Mouse (Mus musculus) liver, postnatal 0 days (tissue): ENCODE results near the gene Fbxl21. TPM values are rescaled to one million over a fixed set of nuclear protein-coding genes. Genes with fewer than 3 reads are reported as not detected.

ENCODE experiments used
- ATAC-seq: fragments of 200-750 bp; cut with Nextera tagmentation; 2 replicates; pipeline ENCODE4 v1.8.0; 2017; ENCODE audit warnings: mild to moderate bottlenecking, moderate library complexity
- DNase-seq: peaks from one replicate; pipeline ENCODE4 v3.0.0-alpha.2; 2016
- H3K27ac ChIP-seq: fragments of 300-500 bp; sonication (generic); 2 replicates; pipeline ENCODE4 v1.5.1; 2014; ENCODE audit warnings: antibody characterized with exemption, moderate library complexity, mild to moderate bottlenecking, low read depth
- H3K27me3 ChIP-seq: fragments of 300-500 bp; sonication (generic); 2 replicates; pipeline ENCODE4 v1.6.1; 2014; ENCODE audit warnings: low read length, control low read depth, mixed read lengths; ENCODE audit not compliant: insufficient read depth
- H3K36me3 ChIP-seq: fragments of 300-500 bp; sonication (generic); replicated peaks from 2 replicates; pipeline ENCODE4 v1.6.1; 2014; ENCODE audit warnings: mild to moderate bottlenecking, control low read depth, low read length, moderate library complexity, mixed read lengths; ENCODE audit not compliant: insufficient read depth
- H3K4me1 ChIP-seq: fragments of 300-500 bp; sonication (generic); 2 replicates; pipeline ENCODE4 v1.6.1; 2014; ENCODE audit warnings: antibody characterized with exemption, mild to moderate bottlenecking, control low read depth; ENCODE audit not compliant: insufficient read depth
- H3K4me2 ChIP-seq: fragments of 300-500 bp; sonication (generic); 2 replicates; pipeline ENCODE4 v1.6.1; 2014; ENCODE audit warnings: low read depth, mild to moderate bottlenecking, low read length, moderate library complexity, mixed read lengths
- H3K4me3 ChIP-seq: fragments of 300-500 bp; sonication (generic); 2 replicates; pipeline ENCODE4 v1.5.1; 2014; ENCODE audit warnings: low read depth, low read length
- H3K9ac ChIP-seq: fragments of 300-500 bp; sonication (generic); replicated peaks from 2 replicates; pipeline ENCODE4 v1.6.1; 2014; ENCODE audit warnings: mild to moderate bottlenecking, moderate library complexity
- H3K9me3 ChIP-seq: fragments of 300-500 bp; sonication (generic); 2 replicates; pipeline ENCODE4 v1.6.1; 2016; ENCODE audit warnings: mild to moderate bottlenecking, control low read depth, low read length, mixed read lengths
- CTCF ChIP-seq: sonication (generic); IDR thresholded peaks from 2 replicates; pipeline ENCODE4 v1.5.1; 2016; ENCODE audit warnings: antibody characterized with exemption, low read depth
- EP300 ChIP-seq: IDR thresholded peaks from 2 replicates; pipeline ENCODE4 v1.6.1; 2016; ENCODE audit warnings: antibody characterized with exemption, low read depth, mild to moderate bottlenecking
- WGBS: fragments of 180-500 bp; shearing (Covaris S2); extraction: QIAGEN DNeasy Blood & Tissue Kit; methylation state at CpG from one replicate; pipeline ENCODE4 v1.1.7; 2014; ENCODE audit not compliant: insufficient replicate concordance; 5-methylcytosine and 5-hydroxymethylcytosine counted together
- polyA plus RNA-seq: library from polyadenylated mRNA; unstranded; fragments of >200 nt; fragmentation: Nextera tagmentation; extraction: Ambion mirVana; gene quantifications from 2 replicates; pipeline ENCODE4 v1.2.1, GENCODE M21; 2015

Fbxl21 gene
- polyA plus RNA-seq, 1 experiment from 2014 or later, result 1.2 TPM

DNA sequence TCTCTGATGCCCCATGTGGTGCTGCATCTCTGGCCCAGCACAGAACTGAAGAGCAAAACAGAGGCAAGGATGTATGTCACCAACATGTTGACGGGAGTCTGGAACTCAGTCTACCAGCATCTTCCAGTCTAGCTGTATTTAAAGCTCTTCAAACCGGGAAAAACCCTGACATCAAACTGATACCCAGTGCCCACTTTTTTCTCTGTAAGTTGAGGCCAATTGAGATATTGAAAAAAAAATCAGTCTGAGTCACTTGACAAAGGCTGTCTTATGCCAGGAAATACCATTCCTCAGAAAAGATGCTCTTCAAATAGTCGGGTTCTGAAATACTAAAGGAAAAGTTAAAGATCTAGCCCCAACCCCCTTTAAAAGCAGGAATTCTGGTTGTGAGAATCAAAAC lies 40.1 kb upstream of the Fbxl21 start, which contains the start of gene Il9:
TSS of gene Il9 (minus strand) at position 101 of the 400 bp plus-strand sequence.
- DNase-seq (no peak), ATAC-seq (no peak)
- Histone ChIP-seq H3K4me1 (peaks cover 2% of the 10 kb centered on the region; the same call in 1 of the 2 replicates), H3K9ac (no peak within 1 kb of the TSS), H3K27me3 (no peaks in the 10 kb centered on the region), H3K4me2 (no peak within 1 kb of the TSS), H3K36me3 (no peaks in the 10 kb centered on the region), H3K9me3 (no peaks in the 10 kb centered on the region), H3K27ac (no peak within 1 kb of the TSS), H3K4me3 (no peak within 1 kb of the TSS)
- 60% methylated on average over 3 of the region's 3 CpGs for WGBS
- no peak for TF ChIP-seq CTCF
- TF ChIP-seq EP300, result no peak

DNA sequence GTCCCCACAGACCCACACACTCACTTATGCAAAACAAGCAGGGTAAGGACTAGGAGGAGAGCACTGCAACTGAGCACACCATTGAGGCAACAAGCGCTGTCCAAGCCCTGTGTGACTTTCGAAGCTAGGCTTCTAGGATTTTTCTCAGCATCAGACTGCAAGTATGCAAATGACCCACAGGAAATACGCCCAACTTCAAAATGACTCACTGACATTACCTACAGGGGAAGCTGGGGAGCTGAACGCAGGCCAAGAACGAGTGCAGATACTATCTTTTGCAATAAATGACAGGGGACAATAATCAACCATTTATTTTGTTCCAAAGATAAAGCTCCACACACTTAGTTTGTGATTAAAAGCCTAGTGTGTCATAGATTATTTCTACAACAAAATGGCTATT lies 34.3 kb upstream of the Fbxl21 start:
- WGBS, result 47% methylated on average over 5 of the region's 5 CpGs
- no peak for DNase-seq

GRCm38 (mm10) chr13:56494440-56494839 lies 27.8 kb upstream of the Fbxl21 start:
- 54% methylated on average over 3 of the region's 3 CpGs for WGBS
- no peak overlapping the region for H3K27ac ChIP-seq
- DNase-seq (no peak), ATAC-seq (peak; percentile 59; the same call in 1 of the 2 replicates)
- H3K36me3 ChIP-seq, result no peaks in the 10 kb centered on the region
- no peaks in the 10 kb centered on the region for H3K4me1 ChIP-seq
- H3K9me3 ChIP-seq, result no peaks in the 10 kb centered on the region
- TF ChIP-seq CTCF (no peak), EP300 (no peak)
- no peak overlapping the region for H3K9ac ChIP-seq
- no peaks in the 10 kb centered on the region for H3K27me3 ChIP-seq
- H3K4me3 ChIP-seq, result no peak overlapping the region
- no peak overlapping the region for H3K4me2 ChIP-seq

More for the DNA sequence above, 34.3 kb upstream of the Fbxl21 start:
- no peaks in the 10 kb centered on the region for H3K36me3 ChIP-seq
- H3K27ac ChIP-seq, result no peak overlapping the region
- TF ChIP-seq EP300 (no peak), CTCF (no peak)
- no peak overlapping the region for H3K4me2 ChIP-seq
- H3K27me3 ChIP-seq, result no peaks in the 10 kb centered on the region
- H3K4me3 ChIP-seq, result no peak overlapping the region
- no peak overlapping the region for H3K9ac ChIP-seq
- H3K4me1 ChIP-seq, result no peaks in the 10 kb centered on the region
- H3K9me3 ChIP-seq, result no peaks in the 10 kb centered on the region
- no peak for ATAC-seq

- H3K9ac ChIP-seq, result no peak overlapping the region
- no peaks in the 10 kb centered on the region for H3K4me1 ChIP-seq
- no peak for ATAC-seq
- H3K4me3 ChIP-seq, result no peak overlapping the region
- no peak overlapping the region for H3K27ac ChIP-seq
- no peaks in the 10 kb centered on the region for H3K27me3 ChIP-seq
- WGBS, result 67% methylated on average over 3 of the region's 3 CpGs
- DNase-seq, result no peak
- no peaks in the 10 kb centered on the region for H3K9me3 ChIP-seq
- TF ChIP-seq EP300 (no peak), CTCF (peak; percentile 36; the same call in 1 of the 2 replicates)
- no peaks in the 10 kb centered on the region for H3K36me3 ChIP-seq
- no peak overlapping the region for H3K4me2 ChIP-seq
Measured at GRCm38 (mm10) chr13:56500132-56500531, 22.1 kb upstream of the Fbxl21 start.

DNA sequence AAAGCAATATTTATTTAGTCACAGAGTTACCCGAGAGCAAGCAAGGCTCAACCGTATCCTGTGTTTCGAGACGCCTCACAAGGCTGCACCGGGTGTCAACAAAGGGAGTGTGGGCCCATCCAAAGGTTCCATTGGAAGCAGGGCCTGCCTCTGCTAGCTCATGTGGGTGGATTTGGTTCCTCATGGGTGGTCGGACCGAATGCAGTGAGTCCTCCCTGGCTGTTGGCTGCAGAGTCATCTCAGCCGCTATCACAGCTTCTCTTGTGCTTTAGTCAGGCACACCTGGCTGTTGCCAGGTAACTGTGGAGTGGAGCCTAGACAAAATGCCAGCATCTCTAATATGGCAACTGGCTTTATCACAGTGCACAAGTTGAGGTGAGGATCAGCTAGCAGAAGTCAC lies 21.6 kb upstream of the Fbxl21 start:
- Histone ChIP-seq H3K4me1 (no peaks in the 10 kb centered on the region), H3K36me3 (no peaks in the 10 kb centered on the region), H3K9me3 (no peaks in the 10 kb centered on the region), H3K27me3 (no peaks in the 10 kb centered on the region), H3K4me3 (no peak overlapping the region), H3K9ac (no peak overlapping the region), H3K4me2 (no peak overlapping the region), H3K27ac (no peak overlapping the region)
- ATAC-seq (no peak), DNase-seq (no peak)
- TF ChIP-seq EP300 (no peak), CTCF (no peak)
- 74% methylated on average over 8 of the region's 8 CpGs for WGBS

GRCm38 (mm10) chr13:56501866-56502420 lies 20.3 kb upstream of the Fbxl21 start:
- ATAC-seq, result no peak

More at GRCm38 (mm10) chr13:56501866-56502420, 20.3 kb upstream of the Fbxl21 start:
- Histone ChIP-seq H3K4me1 (no peaks in the 10 kb centered on the region), H3K27me3 (no peaks in the 10 kb centered on the region), H3K9me3 (no peaks in the 10 kb centered on the region), H3K4me3 (no peak overlapping the region), H3K36me3 (no peaks in the 10 kb centered on the region), H3K27ac (no peak overlapping the region), H3K4me2 (no peak overlapping the region), H3K9ac (no peak overlapping the region)
- TF ChIP-seq EP300 (no peak), CTCF (no peak)
- no peak for DNase-seq
- WGBS, result 35% methylated on average over 6 of the region's 6 CpGs
